Mouse (Mus musculus) layer of hippocampus, postnatal 10 days (tissue): ENCODE measurements at regions not wholly inside any gene's neighbourhood (a gene's known extent, or its start where the extent isn't known, plus 50 kb on each side); places are given as distances from the start of the nearest gene placed in this dataset.
"Not testable (repeated sequence)": the region's sequence is repeated elsewhere in the genome, so short reads cannot be mapped to it uniquely, and the experiment has no call there.

Source experiments
- DNase-seq, 2 experiments: peaks; one replicate each; pipeline ENCODE4 v3.0.0; 2021; ENCODE audit warnings: low spot score in 2 of 2

DNA sequence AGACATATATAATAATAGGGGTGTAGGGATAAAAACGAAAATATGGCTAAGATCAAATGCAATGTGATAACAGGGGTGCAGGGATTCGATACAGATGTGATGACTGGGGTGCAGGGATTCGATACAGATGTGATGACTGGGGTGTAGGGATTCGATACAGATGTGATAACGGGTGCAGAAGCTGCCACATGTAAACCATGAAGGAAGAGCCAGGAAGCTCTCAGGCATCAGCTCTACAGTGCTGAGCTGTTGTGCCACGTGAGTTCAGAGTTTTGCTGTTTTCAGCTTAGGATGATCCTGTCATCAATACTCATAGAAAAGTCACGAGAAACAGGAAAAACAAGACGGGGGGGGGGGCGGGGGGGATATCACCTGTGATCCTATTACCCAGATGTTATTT, 221.2 kb upstream of the Klf3 start:
- DNase-seq = no peak

- no peak for DNase-seq
Measured at GRCm38 (mm10) chr5:64584308-64584707, 218.9 kb upstream of the Klf3 start.

GRCm38 (mm10) chr5:64585076-64585786, 218.0 kb upstream of the Klf3 start:
- DNase-seq = no peak

DNA sequence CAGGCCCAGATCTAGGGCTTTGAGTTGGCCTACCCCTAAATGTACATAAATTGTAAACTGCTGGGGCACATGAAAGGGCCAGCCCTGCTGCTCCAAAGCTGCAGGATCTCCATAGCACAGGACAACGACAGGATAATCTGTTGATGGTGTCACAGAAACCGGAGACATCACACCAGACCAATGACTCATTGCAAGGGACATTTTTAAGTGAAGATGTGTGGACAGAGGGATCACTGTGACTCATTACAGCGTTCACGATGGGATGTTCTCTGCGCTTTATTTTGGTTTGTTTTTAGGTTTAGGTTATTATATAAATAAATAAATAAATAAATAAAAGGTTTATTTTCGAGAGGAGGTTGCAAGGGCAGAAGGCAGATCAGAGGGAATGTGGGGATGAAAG, 216.9 kb upstream of the Klf3 start:
- no peak for DNase-seq

GRCm38 (mm10) chr5:64586933-64587332, 216.3 kb upstream of the Klf3 start:
- DNase-seq = no peak

GRCm38 (mm10) chr5:64587895-64588738, 215.1 kb upstream of the Klf3 start:
- DNase-seq = no peak

- not testable (repeated sequence) for DNase-seq
Measured at GRCm38 (mm10) chr5:64588768-64589167, 214.4 kb upstream of the Klf3 start.

DNA sequence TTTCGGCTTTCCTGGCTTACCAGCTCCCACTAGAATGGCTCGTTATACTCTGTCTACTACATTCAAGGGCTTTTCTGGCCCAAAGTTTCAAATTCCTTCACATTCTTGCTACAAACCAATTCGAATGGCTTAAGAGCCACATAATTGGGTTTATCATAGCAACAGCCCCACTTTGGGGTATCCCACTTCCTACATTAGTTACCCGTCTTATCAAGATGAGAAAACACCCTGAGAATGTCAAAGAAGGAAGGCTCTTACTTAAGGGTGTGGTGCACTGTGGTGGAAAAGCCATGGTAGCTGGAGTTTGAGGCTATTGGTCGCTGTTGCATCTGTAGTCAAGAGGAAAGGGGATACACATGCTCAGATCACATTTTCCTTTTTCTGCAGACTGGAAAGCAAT, 213.2 kb upstream of the Klf3 start:
- DNase-seq = no peak

- no peak for DNase-seq
Measured at GRCm38 (mm10) chr5:64590747-64591146, 212.4 kb upstream of the Klf3 start.

GRCm38 (mm10) chr5:64591792-64592191, 211.4 kb upstream of the Klf3 start:
- DNase-seq = no peak

DNA sequence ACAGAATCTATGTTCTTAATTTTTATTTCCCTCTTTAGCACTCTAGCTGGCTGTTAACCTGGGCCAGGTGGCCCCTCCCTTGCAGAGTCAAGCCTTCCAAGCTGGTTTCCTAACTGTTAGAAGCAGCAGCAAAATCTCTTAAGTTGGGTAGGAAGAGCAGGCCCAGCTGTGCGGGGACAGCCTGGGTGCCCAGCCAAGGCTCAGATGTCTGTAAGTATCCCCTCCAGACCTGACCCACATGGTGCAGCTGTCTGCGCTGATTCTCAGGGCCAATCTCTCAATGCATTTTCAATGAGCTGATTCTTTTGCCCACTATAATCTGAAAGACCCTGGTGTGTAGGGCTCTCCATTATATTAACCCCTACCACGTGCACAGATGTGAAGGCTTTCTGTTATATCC, 208.0 kb upstream of the Klf3 start:
- DNase-seq = no peak

- no peak for DNase-seq
Measured at GRCm38 (mm10) chr5:64595751-64596344, 207.3 kb upstream of the Klf3 start.

DNA sequence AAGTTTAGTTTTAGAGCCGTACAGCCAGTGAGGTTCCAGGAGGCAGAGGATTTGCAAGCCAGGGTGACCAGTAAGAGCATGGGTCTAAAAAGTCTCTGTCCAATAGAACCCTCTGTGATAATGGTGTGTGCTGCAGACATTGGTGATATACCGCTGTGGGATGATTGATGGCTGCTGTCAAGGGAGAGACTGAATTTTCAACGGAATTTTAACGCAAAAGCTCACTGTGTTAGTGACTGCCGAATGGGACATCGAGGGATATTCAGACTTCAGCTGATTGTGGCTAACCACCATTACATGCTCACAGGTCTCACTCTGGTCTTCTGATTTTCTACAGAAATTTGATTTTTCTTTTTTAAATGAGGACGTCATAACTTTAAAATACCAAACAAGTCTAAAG, 206.2 kb upstream of the Klf3 start:
- DNase-seq = no peak

GRCm38 (mm10) chr5:64597451-64597850, 205.7 kb upstream of the Klf3 start:
- no peak for DNase-seq

DNA sequence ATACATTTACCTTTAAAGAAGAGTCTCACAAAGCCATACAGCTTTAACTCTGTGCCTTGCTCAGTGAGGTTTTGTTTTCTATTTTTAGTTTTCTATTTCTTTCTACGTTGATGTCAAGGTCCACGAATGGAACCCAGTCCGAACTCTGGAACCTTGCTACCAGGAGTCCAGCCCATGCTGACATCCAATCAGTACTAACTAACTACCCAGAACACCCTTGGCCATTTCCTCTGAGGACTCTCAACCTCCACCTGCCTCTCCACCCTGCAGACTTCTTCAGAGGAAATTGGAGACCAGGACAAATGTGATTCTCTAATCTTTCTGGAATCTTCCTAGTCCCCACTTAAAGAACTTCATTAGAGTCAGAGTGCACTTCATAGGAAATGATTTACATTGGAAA, 204.6 kb upstream of the Klf3 start:
- no peak for DNase-seq

GRCm38 (mm10) chr5:64599015-64599414, 204.2 kb upstream of the Klf3 start:
- DNase-seq = no peak

- DNase-seq = no peak
Measured at GRCm38 (mm10) chr5:64599865-64600288, 203.3 kb upstream of the Klf3 start.

GRCm38 (mm10) chr5:64600392-64600791, 202.8 kb upstream of the Klf3 start:
- no peak for DNase-seq

DNA sequence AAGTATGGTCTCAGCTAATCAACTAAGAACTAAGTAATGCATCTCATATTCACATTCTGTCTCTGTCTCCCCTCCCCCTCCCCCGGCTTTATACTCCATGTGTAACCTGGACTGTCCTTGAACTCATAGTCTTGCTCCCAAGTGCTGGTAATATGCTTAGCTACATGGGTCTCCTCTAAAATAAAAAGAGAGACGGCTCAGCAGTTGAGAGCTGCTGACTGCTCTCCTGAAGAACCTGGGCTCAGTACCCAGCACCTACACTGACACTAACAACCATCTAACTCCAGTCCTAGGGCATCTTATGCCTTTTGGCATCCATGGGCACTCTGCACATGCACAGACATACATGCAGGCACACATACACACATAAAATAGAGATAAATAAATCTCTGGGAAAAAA, 202.4 kb upstream of the Klf3 start:
- no peak for DNase-seq

DNA sequence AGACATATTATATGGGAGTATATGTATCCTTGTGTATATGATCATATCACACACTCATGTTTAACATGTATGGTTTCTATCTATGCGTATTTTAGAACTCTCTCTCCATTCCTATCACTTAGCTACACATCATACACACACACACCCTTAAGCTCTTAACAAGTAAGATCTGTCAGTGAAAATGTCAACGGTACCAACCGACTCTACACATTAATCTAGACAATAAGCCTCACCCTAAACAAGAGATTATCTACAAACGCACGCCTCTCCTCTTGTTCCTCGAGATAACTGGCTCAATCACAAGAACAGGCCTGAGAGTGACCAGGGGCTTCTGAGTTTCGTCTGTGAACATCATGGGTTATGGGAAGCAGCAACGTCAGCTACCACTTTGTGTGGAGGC, 201.9 kb upstream of the Klf3 start:
- DNase-seq = no peak

GRCm38 (mm10) chr5:64601832-64602231, 201.4 kb upstream of the Klf3 start:
- no peak for DNase-seq

- no peak for DNase-seq
Measured at GRCm38 (mm10) chr5:64602356-64602936, 200.7 kb upstream of the Klf3 start.
